8 mouse cellular contexts compared by ENCODE assay signal in genomic region chr7:118102231-118102630, GRCm38 (mm10). TPM values are rescaled to one million over a fixed set of nuclear protein-coding genes. Genes with fewer than 3 reads are reported as not detected.
DNase-seq lines count a peak whose midpoint lies in the region; ATAC-seq and TF ChIP-seq lines count a peak whose summit lies in the region.

No protein-coding gene starts in this region.

- H3K27me3 ChIP-seq in forebrain, embryonic 16.5 days (replicated peaks; ENCODE audit: control insufficient read depth, insufficient read depth, low read length) = no peaks in the 10 kb centered on the region
- H3K27me3 ChIP-seq in lung, postnatal 0 days (replicated peaks; ENCODE audit: insufficient read depth, low read length) = no peaks in the 10 kb centered on the region

- no peak for TF ChIP-seq EP300 in lung, postnatal 0 days (IDR thresholded peaks at IDR 0.05)

- peaks cover 11% of the 10 kb centered on the region for H3K36me3 ChIP-seq in forebrain, embryonic 16.5 days (ENCODE audit: control insufficient read depth, insufficient read depth)
- H3K36me3 ChIP-seq in lung, postnatal 0 days (ENCODE audit: insufficient read depth, low read length) = peaks cover 8% of the 10 kb centered on the region

- no peak overlapping the region for H3K27ac ChIP-seq in forebrain, embryonic 16.5 days (ENCODE audit: low read length)
- H3K27ac ChIP-seq in lung, postnatal 0 days (ENCODE audit: low read length) = no peak overlapping the region

- peak; percentile 97 for TF ChIP-seq CTCF in lung, postnatal 0 days (IDR thresholded peaks at IDR 0.05)

- 40% methylated on average over 4 of the region's 4 CpGs for WGBS in forebrain, embryonic 16.5 days
- 45% methylated on average over 4 of the region's 4 CpGs for WGBS in lung, postnatal 0 days

- no peaks in the 10 kb centered on the region for H3K9me3 ChIP-seq in forebrain, embryonic 16.5 days (ENCODE audit: control insufficient read depth, low read length)
- no peaks in the 10 kb centered on the region for H3K9me3 ChIP-seq in lung, postnatal 0 days (ENCODE audit: low read length)

- H3K4me1 ChIP-seq in forebrain, embryonic 16.5 days (replicated peaks; ENCODE audit: control insufficient read depth, insufficient read depth, low read length) = no peaks in the 10 kb centered on the region
- no peaks in the 10 kb centered on the region for H3K4me1 ChIP-seq in lung, postnatal 0 days (ENCODE audit: insufficient read depth, low read depth, low read length)

- H3K9ac ChIP-seq in forebrain, embryonic 16.5 days (replicated peaks; ENCODE audit: low read depth, low read length) = no peak overlapping the region
- no peak overlapping the region for H3K9ac ChIP-seq in lung, postnatal 0 days (replicated peaks; ENCODE audit: low read depth)

- H3K4me3 ChIP-seq in forebrain, embryonic 16.5 days (replicated peaks; ENCODE audit: low read length) = no peak overlapping the region
- H3K4me3 ChIP-seq in lung, postnatal 0 days (ENCODE audit: low read depth, low read length) = no peak overlapping the region

- no peak overlapping the region for H3K4me2 ChIP-seq in forebrain, embryonic 16.5 days (ENCODE audit: low read length)
- no peak overlapping the region for H3K4me2 ChIP-seq in lung, postnatal 0 days (replicated peaks; ENCODE audit: low read depth, low read length)

- peak; percentile 49 to 76 for DNase-seq in layer of hippocampus, postnatal 14 days (ENCODE audit: low spot score in 2 of 2)
- no peak for DNase-seq in layer of hippocampus, adult 9-10 months (ENCODE audit: low spot score)
- DNase-seq in ES-CJ7 (ENCODE audit: low read depth, low spot score) = peak; percentile 82
- peak; percentile 90 for DNase-seq in brain, adult 2 months (ENCODE audit: low read depth, low spot score)
- peak; percentile 73 for DNase-seq in lung, postnatal 0 days (ENCODE audit: low spot score)
- DNase-seq in skeletal muscle tissue, adult 2 months (ENCODE audit: low read depth, low spot score) = peak; percentile 25
- no peak for DNase-seq in yolk sac, embryonic 10.5 days (ENCODE audit: low spot score)

- ATAC-seq in forebrain, embryonic 16.5 days = peak; percentile 49
- ATAC-seq in lung, postnatal 0 days = peak; percentile 28; the same call in 1 of the 2 replicates

RNA-seq across cellular contexts. Expression of gene Rps15a, which starts 13.8 kb away (rescaled TPM):
- total RNA-seq in layer of hippocampus, postnatal 14 days (2021) = 100 to 1,000 TPM; 360 to 422 TPM
- polyA plus RNA-seq in forebrain, embryonic 16.5 days (2015; fragmentation: Nextera tagmentation; extraction: Ambion mirVana) = 414 and 460 TPM in 2 replicates
- 556 and 600 TPM in 2 replicates for polyA plus RNA-seq in lung, postnatal 0 days (2015; fragmentation: Nextera tagmentation; extraction: Ambion mirVana)

RNA-seq across cellular contexts. Expression of gene Arl6ip1, which starts 27.2 kb away (rescaled TPM):
- total RNA-seq in layer of hippocampus, postnatal 14 days (2021) = 100 to 1,000 TPM; 255 to 263 TPM
- polyA plus RNA-seq in forebrain, embryonic 16.5 days (2015; fragmentation: Nextera tagmentation; extraction: Ambion mirVana) = 497 and 550 TPM in 2 replicates
- 550 and 573 TPM in 2 replicates for polyA plus RNA-seq in lung, postnatal 0 days (2015; fragmentation: Nextera tagmentation; extraction: Ambion mirVana)

Comparison
In these comparisons a context has a peak if more than half of its experiments do, and no peak if none do; other contexts are left out.
1. DNase-seq: peak in layer of hippocampus, postnatal 14 days (2 of 2), ES-CJ7 (single experiment), brain, adult 2 months (single experiment), lung, postnatal 0 days (single experiment) and skeletal muscle tissue, adult 2 months (single experiment); none in layer of hippocampus, adult 9-10 months (single experiment) and yolk sac, embryonic 10.5 days (single experiment).